Comparison of ENCODE assay signal across 8 mouse cellular contexts in genomic region chr12:100841211-100841792, GRCm38 (mm10).
DNase-seq lines count a peak whose midpoint lies in the region.

No protein-coding gene starts in this region.

- no peaks in the 10 kb centered on the region for H3K27me3 ChIP-seq in midbrain, embryonic 10.5 days (ENCODE audit: low read depth, poor library complexity, severe bottlenecking)

- H3K36me3 ChIP-seq in midbrain, embryonic 10.5 days = no peaks in the 10 kb centered on the region

- 32% methylated on average over 3 of the region's 3 CpGs for WGBS in midbrain, embryonic 10.5 days

- H3K4me3 ChIP-seq in midbrain, embryonic 10.5 days = no peak overlapping the region

- DNase-seq in T-cell, adult 2 months (ENCODE audit: low spot score) = peak; percentile 62
- peak; percentile 93 to 95 for DNase-seq in cerebellum, postnatal 14 days
- DNase-seq in frontal cortex, postnatal 36 days (ENCODE audit: low spot score in 2 of 2) = peak; percentile 82 to 84
- DNase-seq in induced T-regulatory cell, adult 2 months (ENCODE audit: low read depth) = peak; percentile 85
- peak; percentile 62 to 68 for DNase-seq in left cerebral cortex, adult 8-10 months (ENCODE audit: low spot score in 2 of 2)
- DNase-seq in midbrain, embryonic 10.5 days (ENCODE audit: low spot score) = peak; percentile 78
- DNase-seq in right cerebral cortex, postnatal 36 days (ENCODE audit: low spot score in 2 of 2) = peak; percentile 41 to 57
- peak; percentile 76 to 84 for DNase-seq in urinary bladder, postnatal 36 days (ENCODE audit: low spot score in 2 of 2)

- no peak overlapping the region for H3K27ac ChIP-seq in midbrain, embryonic 10.5 days (replicated peaks)

- no peaks in the 10 kb centered on the region for H3K9me3 ChIP-seq in midbrain, embryonic 10.5 days (replicated peaks)

- H3K4me1 ChIP-seq in midbrain, embryonic 10.5 days = no peaks in the 10 kb centered on the region
